Mouse (Mus musculus): ENCODE results near the gene 9630041A04Rik. TPM values are rescaled to one million over a fixed set of nuclear protein-coding genes. Genes with fewer than 3 reads are reported as not detected.

Gene 9630041A04Rik
- total and polyA plus RNA-seq, 2 experiments from 2014 or later: 0.63 TPM; not detected in 1

GRCm38 (mm10) chr9:101971806-101972205 is 110.2 kb downstream of the 9630041A04Rik start:
- H3K4me1 ChIP-seq (ENCODE audit: insufficient read depth, low read length): no peaks in the 10 kb centered on the region
- no peak for DNase-seq (ENCODE audit: low spot score)
- H3K27ac ChIP-seq (ENCODE audit: low read depth, low read length): no peak overlapping the region
- no peaks in the 10 kb centered on the region for H3K9me3 ChIP-seq (ENCODE audit: low read length)
- H3K9ac ChIP-seq (replicated peaks; ENCODE audit: low read length, poor library complexity, severe bottlenecking): no peak overlapping the region
- no peaks in the 10 kb centered on the region for H3K27me3 ChIP-seq (ENCODE audit: insufficient read depth, low read length)
- no peak for ATAC-seq (ENCODE audit: low FRiP score)
- H3K4me2 ChIP-seq (ENCODE audit: low read depth, low read length, poor library complexity, severe bottlenecking): no peak overlapping the region
- no peak for TF ChIP-seq CTCF (IDR thresholded peaks at IDR 0.05)
- WGBS: 22% methylated on average over 6 of the region's 6 CpGs
- no peak overlapping the region for H3K4me3 ChIP-seq (ENCODE audit: low read depth, low read length)
- H3K36me3 ChIP-seq (ENCODE audit: insufficient read depth, low read length): peaks cover 18% of the 10 kb centered on the region

GRCm38 (mm10) chr9:101972314-101972713 is 110.7 kb downstream of the 9630041A04Rik start:
- TF ChIP-seq CTCF (IDR thresholded peaks at IDR 0.05): no peak
- no peak overlapping the region for H3K4me3 ChIP-seq (ENCODE audit: low read depth, low read length)
- H3K9ac ChIP-seq (replicated peaks; ENCODE audit: low read length, poor library complexity, severe bottlenecking): no peak overlapping the region
- no peak overlapping the region for H3K27ac ChIP-seq (ENCODE audit: low read depth, low read length)
- 63% methylated on average over 8 of the region's 8 CpGs for WGBS
- ATAC-seq (ENCODE audit: low FRiP score) (no peak), DNase-seq (ENCODE audit: low spot score) (no peak)
- H3K27me3 ChIP-seq (ENCODE audit: insufficient read depth, low read length): no peaks in the 10 kb centered on the region
- no peak overlapping the region for H3K4me2 ChIP-seq (ENCODE audit: low read depth, low read length, poor library complexity, severe bottlenecking)
- H3K36me3 ChIP-seq (ENCODE audit: insufficient read depth, low read length): peaks cover 18% of the 10 kb centered on the region
- H3K9me3 ChIP-seq (ENCODE audit: low read length): no peaks in the 10 kb centered on the region
- H3K4me1 ChIP-seq (ENCODE audit: insufficient read depth, low read length): no peaks in the 10 kb centered on the region

GRCm38 (mm10) chr9:101976884-101977465 is 115.3 kb downstream of the 9630041A04Rik start:
- no peak overlapping the region for H3K9ac ChIP-seq (replicated peaks; ENCODE audit: low read length, poor library complexity, severe bottlenecking)
- TF ChIP-seq CTCF (IDR thresholded peaks at IDR 0.05): no peak
- H3K4me2 ChIP-seq (ENCODE audit: low read depth, low read length, poor library complexity, severe bottlenecking): no peak overlapping the region
- peaks cover 9% of the 10 kb centered on the region for H3K36me3 ChIP-seq (ENCODE audit: insufficient read depth, low read length)
- DNase-seq (ENCODE audit: low spot score): no peak
- no peaks in the 10 kb centered on the region for H3K4me1 ChIP-seq (ENCODE audit: insufficient read depth, low read length)
- H3K4me3 ChIP-seq (ENCODE audit: low read depth, low read length): no peak overlapping the region
- no peaks in the 10 kb centered on the region for H3K27me3 ChIP-seq (ENCODE audit: insufficient read depth, low read length)
- H3K9me3 ChIP-seq (ENCODE audit: low read length): no peaks in the 10 kb centered on the region
- ATAC-seq (ENCODE audit: low FRiP score): no peak
- WGBS: 67% methylated on average over 4 of the region's 4 CpGs
- no peak overlapping the region for H3K27ac ChIP-seq (ENCODE audit: low read depth, low read length)

- 79% methylated on average over 2 of the region's 2 CpGs for WGBS
- H3K4me3 ChIP-seq (ENCODE audit: low read depth, low read length): no peak overlapping the region
- no peaks in the 10 kb centered on the region for H3K9me3 ChIP-seq (ENCODE audit: low read length)
- H3K27ac ChIP-seq (ENCODE audit: low read depth, low read length): no peak overlapping the region
- no peak for TF ChIP-seq CTCF (IDR thresholded peaks at IDR 0.05)
- no peaks in the 10 kb centered on the region for H3K27me3 ChIP-seq (ENCODE audit: insufficient read depth, low read length)
- no peak for DNase-seq (ENCODE audit: low spot score)
- no peak overlapping the region for H3K4me2 ChIP-seq (ENCODE audit: low read depth, low read length, poor library complexity, severe bottlenecking)
- no peaks in the 10 kb centered on the region for H3K4me1 ChIP-seq (ENCODE audit: insufficient read depth, low read length)
- no peak for ATAC-seq (ENCODE audit: low FRiP score)
- peaks cover 7% of the 10 kb centered on the region; the same call in 1 of the 2 replicates for H3K36me3 ChIP-seq (ENCODE audit: insufficient read depth, low read length)
- H3K9ac ChIP-seq (replicated peaks; ENCODE audit: low read length, poor library complexity, severe bottlenecking): no peak overlapping the region
These were observed 119.5 kb downstream of the 9630041A04Rik start for GRCm38 (mm10) chr9:101981161-101981560.

- no peak for TF ChIP-seq CTCF (IDR thresholded peaks at IDR 0.05)
- H3K36me3 ChIP-seq (ENCODE audit: insufficient read depth, low read length): peaks cover 7% of the 10 kb centered on the region; the same call in 1 of the 2 replicates
- H3K4me1 ChIP-seq (ENCODE audit: insufficient read depth, low read length): no peaks in the 10 kb centered on the region
- no peak for DNase-seq (ENCODE audit: low spot score)
- H3K9ac ChIP-seq (replicated peaks; ENCODE audit: low read length, poor library complexity, severe bottlenecking): no peak overlapping the region
- H3K4me2 ChIP-seq (ENCODE audit: low read depth, low read length, poor library complexity, severe bottlenecking): no peak overlapping the region
- no peak for ATAC-seq (ENCODE audit: low FRiP score)
- H3K9me3 ChIP-seq (ENCODE audit: low read length): no peaks in the 10 kb centered on the region
- H3K27ac ChIP-seq (ENCODE audit: low read depth, low read length): no peak overlapping the region
- no peak overlapping the region for H3K4me3 ChIP-seq (ENCODE audit: low read depth, low read length)
- WGBS: 88% methylated on average over 7 of the region's 7 CpGs
- H3K27me3 ChIP-seq (ENCODE audit: insufficient read depth, low read length): no peaks in the 10 kb centered on the region
These were observed 120.7 kb downstream of the 9630041A04Rik start for GRCm38 (mm10) chr9:101982378-101982777.

- H3K36me3 ChIP-seq (ENCODE audit: insufficient read depth, low read length): peaks cover 7% of the 10 kb centered on the region; the same call in 1 of the 2 replicates
- H3K4me3 ChIP-seq (ENCODE audit: low read depth, low read length): no peak overlapping the region
- no peaks in the 10 kb centered on the region for H3K27me3 ChIP-seq (ENCODE audit: insufficient read depth, low read length)
- no peak for TF ChIP-seq CTCF (IDR thresholded peaks at IDR 0.05)
- no peak for DNase-seq (ENCODE audit: low spot score)
- no peak overlapping the region for H3K4me2 ChIP-seq (ENCODE audit: low read depth, low read length, poor library complexity, severe bottlenecking)
- H3K9me3 ChIP-seq (ENCODE audit: low read length): no peaks in the 10 kb centered on the region
- H3K9ac ChIP-seq (replicated peaks; ENCODE audit: low read length, poor library complexity, severe bottlenecking): no peak overlapping the region
- H3K4me1 ChIP-seq (ENCODE audit: insufficient read depth, low read length): no peaks in the 10 kb centered on the region
- no peak for ATAC-seq (ENCODE audit: low FRiP score)
- no peak overlapping the region for H3K27ac ChIP-seq (ENCODE audit: low read depth, low read length)
- WGBS: 74% methylated on average over 2 of the region's 2 CpGs
These were observed 125.3 kb downstream of the 9630041A04Rik start for GRCm38 (mm10) chr9:101986910-101987309.
